Mouse (Mus musculus) spleen, adult 12 weeks (tissue): ENCODE data around the gene Pcif1.
A peak's percentile ranks its signal among the peaks of the same experiment; 100 is the strongest.

ENCODE experiments used
- DNase-seq: peaks from one replicate; pipeline ENCODE4 v3.0.0; 2022; ENCODE audit warnings: low spot score

The Pcif1 gene

DNA sequence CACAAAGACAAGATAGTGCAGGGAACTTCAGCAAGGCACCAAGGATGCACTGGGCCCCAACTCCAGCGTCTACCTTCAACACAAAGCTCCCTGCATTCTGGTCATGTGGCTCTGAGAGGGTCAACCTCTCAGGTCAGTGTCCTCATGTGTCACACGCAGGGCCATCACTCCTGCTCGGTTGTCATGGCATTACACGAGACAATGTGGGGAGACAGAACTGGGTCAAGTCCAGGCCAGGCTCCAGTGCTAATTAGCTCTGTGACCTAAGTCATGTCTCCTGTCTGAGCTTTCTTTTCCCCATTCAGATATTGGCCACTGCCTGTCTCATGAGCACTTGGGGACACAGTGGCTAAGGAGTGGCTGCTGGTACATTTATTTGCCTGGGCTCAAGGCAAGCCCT is 44.2 kb downstream of the Pcif1 start:
- no peak for DNase-seq

DNA sequence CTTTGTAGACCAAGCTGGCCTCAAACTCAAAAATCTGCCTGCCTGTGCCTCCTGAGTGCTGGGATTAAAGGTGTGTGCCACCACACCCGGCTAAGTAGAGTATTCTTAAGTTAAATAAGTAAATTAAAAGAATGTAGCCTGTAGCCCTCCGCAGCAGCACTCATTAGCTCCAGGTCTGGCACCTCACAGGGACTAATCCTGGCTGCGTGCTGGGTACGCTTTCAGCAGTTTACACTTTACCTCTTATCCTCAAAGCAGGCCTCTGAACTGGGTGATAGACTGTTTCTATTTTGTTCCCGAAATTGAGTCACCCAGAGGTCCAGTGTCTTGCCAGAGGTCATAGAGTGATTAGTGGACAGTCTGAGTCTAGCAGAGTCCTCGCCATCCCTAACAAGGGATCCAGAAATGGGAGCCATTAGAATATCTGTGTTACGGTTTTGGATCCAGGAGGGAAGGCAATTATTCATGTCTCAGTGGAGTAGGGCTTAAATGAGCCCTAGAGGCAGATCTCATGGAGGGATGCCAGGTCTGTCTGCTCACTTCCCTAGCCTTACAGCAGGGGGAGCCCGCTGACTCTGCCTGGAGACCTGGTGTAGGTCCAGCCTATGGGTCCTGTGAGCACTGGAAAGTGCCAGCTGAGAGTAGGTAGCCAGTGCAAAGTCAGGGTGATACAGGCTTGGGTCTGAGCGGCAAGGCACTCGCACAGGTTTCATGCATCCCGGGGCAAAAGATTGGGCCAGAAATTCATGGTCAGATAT is 45.2 kb downstream of the Pcif1 start:
- DNase-seq: peak; percentile 67

DNA sequence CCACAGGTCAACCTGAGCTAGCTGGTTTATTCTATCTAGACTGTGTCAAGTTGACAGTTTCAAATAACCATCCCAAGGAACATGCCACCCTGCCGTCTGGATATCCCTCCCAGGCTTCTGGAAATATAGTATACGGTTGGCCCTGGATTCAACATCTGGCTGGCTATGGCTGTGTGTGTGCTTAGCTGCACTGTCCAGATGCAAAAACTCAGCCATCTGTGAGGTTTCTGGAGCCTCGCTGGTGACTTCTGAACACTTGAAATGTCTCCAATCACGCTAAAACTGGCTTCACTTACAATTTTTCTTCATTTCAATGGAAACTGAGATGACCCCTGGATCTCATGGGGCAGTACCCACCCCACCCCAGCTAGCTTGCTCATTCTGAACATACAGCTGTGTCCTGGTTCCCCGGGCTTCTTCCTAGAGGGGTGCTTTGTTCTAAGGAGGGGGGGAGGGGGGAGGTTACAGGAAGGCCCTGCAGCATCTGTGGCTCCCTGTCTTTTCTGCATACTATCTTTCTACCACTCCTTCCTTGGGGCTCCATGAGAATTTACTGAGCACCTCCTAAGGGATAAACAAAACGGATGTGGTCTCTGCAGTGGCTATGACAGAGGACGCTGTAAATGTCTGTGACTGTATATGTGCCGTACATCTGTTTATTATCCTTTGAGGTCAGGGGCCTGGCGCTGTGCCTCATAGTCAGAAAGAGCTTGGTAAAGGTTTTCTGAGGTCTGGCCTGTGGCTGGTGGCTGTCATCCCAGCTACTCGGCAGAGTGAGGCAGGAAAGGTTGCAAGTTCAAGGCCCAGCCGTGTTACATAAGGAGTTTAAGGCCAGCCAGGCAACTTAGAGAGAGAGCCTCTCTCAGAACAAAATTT is 51.8 kb downstream of the Pcif1 start:
- no peak for DNase-seq

DNA sequence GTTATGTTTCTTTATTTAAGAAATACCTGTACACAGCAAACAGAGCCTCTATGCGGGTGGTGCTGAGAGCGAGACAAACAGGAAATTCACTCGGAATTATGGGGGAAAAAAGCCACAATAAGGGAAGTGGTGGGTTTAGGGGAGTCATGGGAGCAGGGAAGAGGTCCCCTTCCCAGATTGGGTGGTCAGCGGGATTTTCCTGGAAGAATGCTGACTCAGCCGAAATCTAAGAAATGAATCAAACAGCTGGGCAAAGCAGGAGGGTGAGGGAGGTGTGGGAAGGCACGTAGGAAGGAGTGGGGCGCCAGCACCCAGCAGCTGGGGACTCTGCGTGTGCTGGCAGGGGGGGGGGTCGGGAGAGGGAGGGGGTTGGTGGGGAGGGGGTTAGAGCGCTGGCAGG is 54.4 kb downstream of the Pcif1 start:
- no peak for DNase-seq

DNA sequence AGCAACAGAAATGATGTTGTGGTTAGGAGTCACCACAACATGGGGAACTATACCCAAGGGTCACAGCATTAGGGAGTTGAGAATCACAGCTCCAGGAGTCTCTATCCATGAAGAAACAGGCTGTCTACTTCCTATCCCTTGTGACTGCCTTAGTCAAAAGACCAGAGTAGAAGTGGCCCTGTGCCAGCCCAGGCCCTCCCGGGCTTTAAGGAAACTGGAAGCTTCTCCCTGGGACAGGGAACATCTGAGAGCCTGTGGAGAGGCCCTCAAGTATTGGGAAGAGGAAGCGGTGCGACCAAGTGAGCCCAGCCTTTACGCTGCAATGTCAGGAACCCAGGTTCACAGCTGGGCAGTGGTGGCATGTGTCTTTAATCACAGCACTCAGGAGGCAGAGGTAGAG is 56.9 kb downstream of the Pcif1 start:
- DNase-seq: no peak

DNA sequence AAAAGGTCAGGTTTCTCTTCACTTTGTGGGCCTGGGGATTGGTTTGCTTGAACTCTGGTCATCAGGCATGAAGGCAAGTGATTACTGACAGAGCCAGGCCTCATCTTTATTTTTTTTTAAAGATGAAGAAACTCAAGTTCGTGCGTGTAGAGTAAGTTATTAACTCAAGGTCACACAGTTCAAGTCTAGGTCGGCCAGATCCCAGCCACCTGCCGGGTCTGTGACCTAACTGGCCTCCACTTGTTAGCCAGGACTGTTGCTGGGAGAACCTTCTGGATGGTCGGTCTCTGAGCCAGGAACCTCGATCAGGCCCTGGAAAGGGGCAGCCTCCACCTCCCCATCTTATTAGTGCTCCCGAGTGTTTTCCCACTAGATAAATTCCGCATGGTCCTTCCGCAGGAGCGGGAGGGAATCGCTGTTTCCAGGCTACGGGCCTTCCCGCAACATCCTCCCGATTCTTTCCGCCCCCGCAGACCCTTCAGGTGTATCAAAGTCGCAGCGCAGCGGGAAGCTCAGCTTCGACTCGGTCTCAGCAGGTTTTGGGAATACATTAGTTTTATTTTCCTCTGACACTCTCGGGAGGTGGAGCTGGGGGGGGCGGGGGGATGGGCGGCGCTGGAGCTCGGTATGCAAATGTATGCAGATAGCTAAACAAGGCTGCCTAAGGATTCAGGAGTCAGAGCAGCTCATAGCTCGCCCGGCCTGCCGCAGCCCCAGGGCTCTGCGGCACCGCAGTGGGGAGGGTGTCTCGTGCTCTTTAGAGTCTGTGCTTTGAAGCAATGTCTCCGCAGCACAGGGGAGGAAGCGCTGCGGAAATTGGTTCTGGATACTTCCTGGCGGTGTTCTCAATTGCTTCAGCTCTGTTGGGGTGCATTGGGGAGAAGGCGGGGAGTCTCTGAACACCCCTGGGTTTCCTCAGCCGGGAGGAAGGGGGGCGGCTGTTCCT is 59.3 kb downstream of the Pcif1 start:
- no peak for DNase-seq

DNA sequence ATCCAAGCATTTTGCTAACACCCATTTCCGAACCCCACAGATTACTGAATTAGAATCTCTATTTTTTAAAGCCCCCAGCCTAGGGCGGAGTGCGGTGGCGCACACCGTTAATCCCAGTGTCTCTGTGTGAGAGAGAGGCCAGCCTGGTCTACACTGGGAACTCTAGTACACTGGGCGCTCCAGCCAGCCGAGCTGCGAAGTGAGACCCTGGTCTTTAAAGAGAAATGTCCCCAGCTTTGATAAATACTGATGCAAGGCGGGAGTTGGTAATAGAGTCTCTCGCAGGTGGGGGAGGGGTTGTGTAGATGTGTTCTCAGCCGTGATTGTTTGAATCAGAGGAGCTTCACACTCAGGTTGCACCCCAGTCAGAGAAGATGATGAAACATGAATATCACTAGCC is 60.0 kb downstream of the Pcif1 start:
- no peak for DNase-seq

DNA sequence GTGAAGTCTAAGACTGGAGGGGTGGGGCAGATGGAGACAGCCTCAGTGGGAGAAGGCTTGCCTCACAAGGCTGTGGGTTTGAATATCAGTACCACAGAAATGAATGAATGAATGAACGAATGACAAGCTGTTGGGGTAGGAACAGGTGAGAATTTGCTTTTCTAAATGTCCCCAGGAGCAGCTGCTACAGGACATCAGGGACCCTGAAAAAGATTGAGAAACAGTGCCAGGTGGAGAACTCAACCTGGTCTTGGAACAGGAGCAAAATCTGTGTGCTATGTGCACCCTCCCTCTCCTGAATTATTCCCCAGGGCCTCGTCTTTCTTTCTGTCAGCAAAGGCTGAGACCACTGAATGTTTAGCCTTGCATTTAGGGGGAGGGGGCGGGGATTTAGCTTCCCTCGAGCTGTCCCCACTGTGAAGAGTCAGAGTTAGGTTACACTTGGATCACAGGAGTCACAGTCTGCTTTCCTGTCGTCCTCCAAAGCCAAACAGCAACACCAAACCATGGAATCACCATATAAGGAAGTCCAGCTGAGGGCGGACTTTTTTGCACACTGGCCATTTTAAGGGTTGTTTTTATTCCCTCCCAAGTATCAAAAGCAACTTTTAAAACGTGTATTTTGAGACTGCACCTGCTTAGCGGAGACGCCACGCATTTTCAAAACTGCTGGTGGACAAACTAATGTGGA is 61.2 kb downstream of the Pcif1 start, which contains the start of gene Mmp9:
Gene Mmp9, plus strand, starts transcription at position 641 of the 691 bp plus-strand sequence.
- no peak for DNase-seq

DNA sequence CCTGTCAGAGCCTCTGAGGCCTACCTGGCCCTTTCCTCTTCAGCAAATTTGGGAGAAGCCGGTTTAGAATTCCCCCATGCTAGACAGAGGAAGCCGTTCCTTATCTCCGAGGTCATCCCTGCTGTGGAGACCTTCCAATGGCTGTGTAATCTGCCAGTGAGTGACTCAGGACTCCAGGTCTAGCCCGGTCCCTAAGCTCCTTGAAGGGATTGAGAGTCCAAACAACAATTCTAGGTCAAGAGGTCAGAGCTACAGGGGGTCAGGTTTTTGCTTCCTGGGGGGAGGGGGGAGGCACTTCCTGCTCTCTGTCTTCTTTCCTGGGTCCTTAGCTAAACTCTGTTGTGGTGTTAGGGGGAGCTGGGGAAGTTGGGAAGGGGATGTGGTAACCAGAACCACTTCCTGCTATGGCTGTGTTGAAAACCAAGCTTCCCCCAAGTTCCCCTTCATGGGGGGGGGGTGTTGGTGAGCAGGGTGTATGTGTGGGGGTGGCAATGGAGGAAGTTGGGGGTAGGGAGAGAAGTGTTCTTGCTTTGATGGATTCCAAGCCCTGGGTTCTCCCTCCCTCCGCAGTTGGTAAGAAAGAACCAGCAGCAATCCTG is 63.7 kb downstream of the Pcif1 start:
- DNase-seq: no peak
